Mouse (Mus musculus) kidney, postnatal 4 days (tissue): ENCODE data around the gene Prep.
"Not testable (repeated sequence)": the region's sequence is repeated elsewhere in the genome, so short reads cannot be mapped to it uniquely, and the experiment has no call there.

Experiments used
- DNase-seq, 2 experiments: peaks; one replicate each; pipeline ENCODE4 v3.0.0; 2021; ENCODE audit warnings: mixed read lengths in 2 of 2

Prep gene

GRCm38 (mm10) chr10:45121637-45122036 is 54.6 kb downstream of the Prep start:
- DNase-seq = no peak

- no peak for DNase-seq
Observed at GRCm38 (mm10) chr10:45122476-45122875, 55.5 kb downstream of the Prep start.

- DNase-seq = no peak
Observed at GRCm38 (mm10) chr10:45123011-45123410, 56.0 kb downstream of the Prep start.

GRCm38 (mm10) chr10:45129105-45129504 is 62.1 kb downstream of the Prep start:
- DNase-seq = peak; percentile 22 to 36

- DNase-seq = no peak
Observed at GRCm38 (mm10) chr10:45130004-45130403, 63.0 kb downstream of the Prep start.

GRCm38 (mm10) chr10:45132371-45132770 is 65.4 kb downstream of the Prep start:
- DNase-seq = peak; percentile 69 to 70

GRCm38 (mm10) chr10:45136806-45137205 is 69.8 kb downstream of the Prep start:
- DNase-seq = no peak

- DNase-seq = no peak
Observed at GRCm38 (mm10) chr10:45139910-45140309, 72.9 kb downstream of the Prep start.

- no peak for DNase-seq
Observed at GRCm38 (mm10) chr10:45140474-45141212, 73.6 kb downstream of the Prep start.

- DNase-seq = no peak
Observed at GRCm38 (mm10) chr10:45142359-45142758, 75.4 kb downstream of the Prep start.

GRCm38 (mm10) chr10:45144038-45144817 is 77.2 kb downstream of the Prep start:
- DNase-seq = no peak

- DNase-seq = no peak
Observed at GRCm38 (mm10) chr10:45146821-45147220, 79.8 kb downstream of the Prep start.

GRCm38 (mm10) chr10:45151137-45151536 is 84.1 kb downstream of the Prep start:
- DNase-seq = no peak

- DNase-seq = no peak
Observed at GRCm38 (mm10) chr10:45151771-45152692, 85.0 kb downstream of the Prep start.

- DNase-seq = no peak
Observed at GRCm38 (mm10) chr10:45154557-45155060, 87.6 kb downstream of the Prep start.

GRCm38 (mm10) chr10:45165851-45166250 is 98.8 kb downstream of the Prep start:
- no peak for DNase-seq

GRCm38 (mm10) chr10:45173927-45174326 is 106.9 kb downstream of the Prep start:
- DNase-seq = no peak

GRCm38 (mm10) chr10:45174345-45174744 is 107.3 kb downstream of the Prep start:
- DNase-seq = no peak

- DNase-seq = not testable (repeated sequence)
Observed at GRCm38 (mm10) chr10:45177798-45178197, 110.8 kb downstream of the Prep start, which contains the start of gene Popdc3. TSS of gene Popdc3 (plus strand) at chr10:45178098.

- no peak for DNase-seq
Observed at GRCm38 (mm10) chr10:45180677-45181326, 113.8 kb downstream of the Prep start.

GRCm38 (mm10) chr10:45181344-45181743 is 114.3 kb downstream of the Prep start:
- no peak for DNase-seq

GRCm38 (mm10) chr10:45185457-45185856 is 118.5 kb downstream of the Prep start:
- DNase-seq = no peak
